Mouse (Mus musculus) MEL (cell line): Measurements from ENCODE around the gene Gfy. TPM values are rescaled to one million over a fixed set of nuclear protein-coding genes. Genes with fewer than 3 reads are reported as not detected.

Source experiments
- DNase-seq: peaks from one replicate; pipeline ENCODE4 v3.0.0; 2011; ENCODE audit warnings: low read depth, low spot score
- H3K27ac ChIP-seq: 2 replicates; pipeline ENCODE4 v1.5.1; 2012; ENCODE audit warnings: low read depth, mild to moderate bottlenecking, control low read depth, low read length, moderate library complexity; ENCODE audit not compliant: control insufficient read depth
- H3K27me3 ChIP-seq, 2 experiments: fragments of 150-350 bp in 1 of 2; sonication (generic) in 1 of 2; 2 replicates each; pipeline ENCODE4 v1.6.1; 2012; ENCODE audit warnings: low read length in 2 of 2, mild to moderate bottlenecking in 2 of 2, improper control_type of control experiment in 1 of 2, moderate library complexity in 1 of 2; ENCODE audit not compliant: insufficient read depth in 2 of 2, control insufficient read depth in 1 of 2
- H3K36me3 ChIP-seq, 2 experiments: 2 replicates each; pipeline ENCODE4 v1.6.1; 2012 to 2014; ENCODE audit warnings: low read length in 2 of 2, improper control_type of control experiment in 1 of 2, inconsistent platforms in 1 of 2, mild to moderate bottlenecking in 1 of 2; ENCODE audit not compliant: insufficient read depth in 2 of 2, control insufficient read depth in 1 of 2
- H3K4me1 ChIP-seq, 2 experiments: fragments of 150-350 bp in 1 of 2; sonication (generic) in 1 of 2; 2 replicates each; pipeline ENCODE4 v1.6.1; 2012; ENCODE audit warnings: low read length in 2 of 2, improper control_type of control experiment in 1 of 2, mild to moderate bottlenecking in 1 of 2; ENCODE audit not compliant: insufficient read depth in 2 of 2, control insufficient read depth in 1 of 2
- H3K4me3 ChIP-seq, 2 experiments: fragments of 150-350 bp in 1 of 2; sonication (generic) in 1 of 2; 2 replicates each; pipeline ENCODE4 v1.5.1; 2012; ENCODE audit warnings: low read depth in 2 of 2, low read length in 2 of 2, mild to moderate bottlenecking in 2 of 2, moderate library complexity in 2 of 2, control low read depth in 1 of 2, improper control_type of control experiment in 1 of 2; ENCODE audit not compliant: control insufficient read depth in 1 of 2, insufficient read depth in 1 of 2
- H3K79me2 ChIP-seq: 2 replicates; pipeline ENCODE4 v1.6.1; 2012; ENCODE audit warnings: mild to moderate bottlenecking, low read length, moderate library complexity; ENCODE audit not compliant: control insufficient read depth, poor library complexity, insufficient read depth
- H3K9ac ChIP-seq: 2 replicates; pipeline ENCODE4 v1.6.1; 2012; ENCODE audit warnings: low read depth, mild to moderate bottlenecking, control low read depth, low read length, moderate library complexity; ENCODE audit not compliant: control insufficient read depth, poor library complexity, severe bottlenecking
- H3K9me3 ChIP-seq: fragments of 150-350 bp; sonication (generic); replicated peaks from 2 replicates; pipeline ENCODE4 v1.6.1; 2012; ENCODE audit warnings: mild to moderate bottlenecking, low read length, improper control_type of control experiment, moderate library complexity; ENCODE audit not compliant: insufficient read depth
- BHLHE40 ChIP-seq: IDR thresholded peaks from 2 replicates; pipeline ENCODE4 v1.6.1; 2012; ENCODE audit warnings: low read depth, mild to moderate bottlenecking, inconsistent platforms, low read length, improper control_type of control experiment, borderline replicate concordance
- CHD1 ChIP-seq: IDR thresholded peaks from 2 replicates; pipeline ENCODE4 v1.6.1; 2012; ENCODE audit warnings: low read depth, mild to moderate bottlenecking, inconsistent platforms, low read length, improper control_type of control experiment
- CHD2 ChIP-seq: IDR thresholded peaks from 2 replicates; pipeline ENCODE4 v1.6.1; 2011; ENCODE audit warnings: low read length, improper control_type of control experiment
- CTCF ChIP-seq, 3 experiments: IDR thresholded peaks in 2 of 3; conservative IDR thresholded peaks in 1 of 3; 2 replicates each; pipeline ENCODE4 v1.5.1; 2011 to 2012; ENCODE audit warnings: low read length in 3 of 3, low read depth in 2 of 3, mild to moderate bottlenecking in 2 of 3, improper control_type of control experiment in 1 of 3, inconsistent platforms in 1 of 3, mixed read lengths in 1 of 3, moderate library complexity in 1 of 3; ENCODE audit not compliant: control insufficient read depth in 1 of 3, insufficient read depth in 1 of 3, poor library complexity in 1 of 3, severe bottlenecking in 1 of 3
- ETS1 ChIP-seq: IDR thresholded peaks from 2 replicates; pipeline ENCODE4 v1.6.1; 2012; ENCODE audit warnings: low read depth, mild to moderate bottlenecking, inconsistent platforms, low read length, improper control_type of control experiment, moderate library complexity
- HCFC1 ChIP-seq: IDR thresholded peaks from 2 replicates; pipeline ENCODE4 v1.6.1; 2012; ENCODE audit warnings: low read depth, mild to moderate bottlenecking, inconsistent platforms, low read length, improper control_type of control experiment, moderate library complexity
- KAT2A ChIP-seq: conservative IDR thresholded peaks from 2 replicates; pipeline ENCODE4 v1.6.1; 2012; ENCODE audit warnings: low read depth, low read length, improper control_type of control experiment, inconsistent platforms
- MAFK ChIP-seq: IDR thresholded peaks from 2 replicates; pipeline ENCODE4 v1.6.1; 2011; ENCODE audit warnings: low read depth, mild to moderate bottlenecking, low read length, improper control_type of control experiment, borderline replicate concordance
- MAX ChIP-seq: IDR thresholded peaks from 2 replicates; pipeline ENCODE4 v1.6.1; 2011; ENCODE audit warnings: low read length, improper control_type of control experiment
- MAZ ChIP-seq: IDR thresholded peaks from 2 replicates; pipeline ENCODE4 v1.6.1; 2012; ENCODE audit warnings: low read depth, mild to moderate bottlenecking, inconsistent platforms, low read length, improper control_type of control experiment
- MYC ChIP-seq: IDR thresholded peaks from 2 replicates; pipeline ENCODE4 v1.6.1; 2011; ENCODE audit warnings: low read depth, mild to moderate bottlenecking, low read length, improper control_type of control experiment, moderate library complexity
- NRF1 ChIP-seq: IDR thresholded peaks from 2 replicates; pipeline ENCODE4 v1.6.1; 2014; ENCODE audit warnings: low read depth, mild to moderate bottlenecking, inconsistent platforms, low read length, improper control_type of control experiment, moderate library complexity; ENCODE audit not compliant: poor library complexity, insufficient read depth, severe bottlenecking
- POLR2A ChIP-seq, 2 experiments: IDR thresholded peaks; 2 replicates each; pipeline ENCODE4 v1.6.1; 2011 to 2012; ENCODE audit warnings: low read length in 2 of 2, mild to moderate bottlenecking in 2 of 2, control low read depth in 1 of 2, improper control_type of control experiment in 1 of 2, low read depth in 1 of 2, moderate library complexity in 1 of 2; ENCODE audit not compliant: control insufficient read depth in 1 of 2, insufficient read depth in 1 of 2, poor library complexity in 1 of 2
- POLR2AphosphoS5 ChIP-seq: IDR thresholded peaks from 2 replicates; pipeline ENCODE4 v1.6.1; 2012; ENCODE audit warnings: low read depth, borderline replicate concordance, mild to moderate bottlenecking, inconsistent platforms, low read length, moderate library complexity, mixed read lengths
- RCOR1 ChIP-seq: IDR thresholded peaks from 2 replicates; pipeline ENCODE4 v1.6.1; 2012; ENCODE audit warnings: low read depth, mild to moderate bottlenecking, inconsistent platforms, low read length, improper control_type of control experiment
- SMC3 ChIP-seq: IDR thresholded peaks from 2 replicates; pipeline ENCODE4 v1.6.1; 2011; ENCODE audit warnings: low read depth, low read length, improper control_type of control experiment
- TAL1 ChIP-seq: IDR thresholded peaks from 2 replicates; pipeline ENCODE4 v1.6.1; 2012; ENCODE audit warnings: mild to moderate bottlenecking, inconsistent platforms, low read length, moderate library complexity, mixed read lengths
- TBP ChIP-seq: IDR thresholded peaks from 2 replicates; pipeline ENCODE4 v1.8.0; 2011; ENCODE audit warnings: low read depth, low read length, improper control_type of control experiment
- TCF12 ChIP-seq: IDR thresholded peaks from 2 replicates; pipeline ENCODE4 v1.6.1; 2014; ENCODE audit warnings: low read depth, mild to moderate bottlenecking, inconsistent platforms, low read length, improper control_type of control experiment, moderate library complexity
- UBTF ChIP-seq: IDR thresholded peaks from 2 replicates; pipeline ENCODE4 v1.6.1; 2012; ENCODE audit warnings: low read depth, mild to moderate bottlenecking, inconsistent platforms, low read length, improper control_type of control experiment, moderate library complexity, borderline replicate concordance; ENCODE audit not compliant: insufficient read depth
- USF1 ChIP-seq: IDR thresholded peaks from 2 replicates; pipeline ENCODE4 v1.6.1; 2014; ENCODE audit warnings: low read depth, mild to moderate bottlenecking, inconsistent platforms, low read length, improper control_type of control experiment, moderate library complexity
- ZNF384 ChIP-seq: IDR thresholded peaks from 2 replicates; pipeline ENCODE4 v1.6.1; 2012; ENCODE audit warnings: low read depth, mild to moderate bottlenecking, inconsistent platforms, low read length, improper control_type of control experiment
- polyA plus RNA-seq, 2 experiments: library from polyadenylated mRNA; stranded (reverse) in 1 of 2; unstranded in 1 of 2; fragments of >175 nt in 1 of 2; fragments of >200 nt in 1 of 2; gene quantifications; 2 replicates each; pipeline versions ENCODE4 v1.2.1 to v1.2.4; 2012; ENCODE audit warnings: low replicate concordance in 2 of 2, low read depth in 1 of 2; ENCODE audit not compliant: insufficient read length in 2 of 2, insufficient read depth in 1 of 2, missing spikeins in 1 of 2
- total RNA-seq: library from RNA; depleted of rRNA; stranded (reverse); fragments of 300-350 nt; gene quantifications from 2 replicates; pipeline ENCODE4 v1.2.3, GENCODE M21; 2012

The Gfy gene
- total and polyA plus RNA-seq, 3 experiments: not detected

GRCm38 (mm10) chr7:45195341-45196175, 16.2 kb upstream of the Gfy start:
- no peak overlapping the region for H3K9ac ChIP-seq
- DNase-seq: no peak
- no peak overlapping the region for H3K4me3 ChIP-seq
- TF ChIP-seq TCF12: no peak
- TF ChIP-seq MAFK: no peak
- TF ChIP-seq CHD1: no peak
- no peaks in the 10 kb centered on the region for H3K27me3 ChIP-seq
- peaks cover 0 to 8% of the 10 kb centered on the region in 2 experiments; a peak in 2 of 4 replicates for H3K36me3 ChIP-seq
- H3K4me1 ChIP-seq: peaks cover 19 to 30% of the 10 kb centered on the region in 2 experiments
- no peaks in the 10 kb centered on the region for H3K79me2 ChIP-seq
- no peak overlapping the region for H3K27ac ChIP-seq
- no peaks in the 10 kb centered on the region for H3K9me3 ChIP-seq

DNA sequence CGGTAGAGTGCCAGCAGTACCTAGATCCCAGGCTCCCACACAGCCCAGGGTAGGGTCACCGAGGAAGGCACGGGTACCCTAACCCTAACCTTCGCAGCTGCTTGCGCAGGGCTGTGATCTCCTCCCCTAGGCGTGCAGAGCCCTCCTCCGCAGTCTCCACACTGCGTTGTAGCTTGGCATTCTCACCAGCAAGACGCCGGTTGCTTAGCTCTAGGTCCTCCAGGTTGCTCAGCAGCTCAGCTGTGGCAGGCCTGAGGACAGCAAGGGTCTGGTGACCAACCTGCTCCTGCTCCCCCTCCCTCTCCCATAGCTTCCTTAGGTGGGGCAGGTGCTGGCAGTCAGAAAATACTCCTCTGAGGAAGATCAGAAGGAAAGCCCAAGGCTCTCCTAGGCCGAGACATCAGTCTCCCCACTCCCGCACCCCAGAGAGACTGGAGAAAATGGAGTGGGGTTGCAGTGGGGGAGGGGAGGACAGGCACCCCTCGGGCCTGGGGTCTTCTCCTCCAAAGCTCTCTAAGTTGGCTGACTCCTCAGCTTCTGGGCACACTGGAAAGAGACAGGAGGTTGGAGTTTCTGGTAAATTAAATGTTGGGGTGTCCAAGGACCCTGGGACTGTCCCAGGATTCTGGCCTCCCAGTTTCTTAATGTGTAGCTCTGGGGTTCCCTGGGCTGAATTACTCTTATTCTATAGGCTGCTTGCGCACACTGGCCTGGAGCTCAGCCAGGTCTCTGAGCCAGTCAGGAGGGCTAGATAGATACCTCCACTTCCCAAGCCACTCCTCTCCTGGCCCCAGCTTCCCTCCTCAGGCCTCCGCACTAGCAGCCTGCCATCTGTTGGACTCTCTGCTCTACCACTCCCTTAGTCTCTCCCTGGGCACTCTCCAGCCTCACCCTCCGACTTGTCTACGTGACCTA, 14.8 kb upstream of the Gfy start:
- H3K4me3 ChIP-seq: 0 out of 4 replicates have a peak overlapping the region, but pooled peaks of 1 of the 2 experiments have one; percentile 1
- H3K27me3 ChIP-seq: no peaks in the 10 kb centered on the region
- H3K4me1 ChIP-seq: peaks cover 26 to 41% of the 10 kb centered on the region in 2 experiments
- TF ChIP-seq POLR2A (IDR thresholded peaks at IDR 0.05; ENCODE audit: control insufficient read depth in 1 of 2, insufficient read depth in 1 of 2, low read depth in 1 of 2, low read length in 2 of 2, poor library complexity in 1 of 2) (0 out of 4 replicates have a peak, but pooled peaks of 1 of the 2 experiments have one; percentile 25), CTCF (IDR thresholded peaks at IDR 0.05 in 2 of 3, conservative IDR thresholded peaks at IDR 0.05 in 1 of 3; ENCODE audit: control insufficient read depth in 1 of 3, insufficient read depth in 1 of 3, low read depth in 2 of 3, low read length in 3 of 3, poor library complexity in 1 of 3, severe bottlenecking in 1 of 3) (0 out of 6 replicates have a peak, but pooled peaks of 1 of the 3 experiments have one; percentile 19), NRF1 (peak; percentile 54), SMC3 (0 out of 2 replicates have a peak, but pooled peaks have one; percentile 9), ETS1 (no peak), TBP (0 out of 2 replicates have a peak, but pooled peaks have one; percentile 30), BHLHE40 (no peak)
- no peaks in the 10 kb centered on the region for H3K79me2 ChIP-seq
- H3K9me3 ChIP-seq: no peaks in the 10 kb centered on the region
- no peak overlapping the region for H3K27ac ChIP-seq
- peaks cover 0 to 14% of the 10 kb centered on the region in 2 experiments; a peak in 2 of 4 replicates for H3K36me3 ChIP-seq
- peak overlapping the region; percentile 21; the same call in 1 of the 2 replicates for H3K9ac ChIP-seq
- peak; percentile 90 for DNase-seq

GRCm38 (mm10) chr7:45193406-45193805, 14.0 kb upstream of the Gfy start:
- no peak for DNase-seq
- Histone ChIP-seq H3K27me3 (no peaks in the 10 kb centered on the region), H3K4me1 (peaks cover 26 to 41% of the 10 kb centered on the region in 2 experiments), H3K9ac (no peak overlapping the region), H3K27ac (no peak overlapping the region), H3K36me3 (peaks cover 0 to 14% of the 10 kb centered on the region in 2 experiments; a peak in 2 of 4 replicates), H3K79me2 (no peaks in the 10 kb centered on the region), H3K9me3 (no peaks in the 10 kb centered on the region), H3K4me3 (no peak overlapping the region)
- TF ChIP-seq ZNF384 (no peak), MAFK (no peak), CHD2 (no peak), KAT2A (no peak), MYC (no peak), TCF12 (no peak), TAL1 (no peak), ETS1 (no peak), MAZ (no peak), MAX (no peak), RCOR1 (no peak), POLR2AphosphoS5 (no peak), UBTF (no peak), HCFC1 (no peak), USF1 (no peak)
